Mouse (Mus musculus) lung, postnatal 10 days (tissue): ENCODE results near the gene Mrpl50.
"Not testable (repeated sequence)": the region's sequence is repeated elsewhere in the genome, so short reads cannot be mapped to it uniquely, and the experiment has no call there.

Experiments used
- DNase-seq: peaks from one replicate; pipeline ENCODE4 v3.0.0; 2021

Mrpl50 gene

GRCm38 (mm10) chr4:49506386-49506785 lies 14.5 kb downstream of the Mrpl50 start, which contains the start of gene Baat:
Gene Baat (minus strand): TSS chr4:49506557.
- DNase-seq, result no peak

GRCm38 (mm10) chr4:49503563-49503962 lies 17.3 kb downstream of the Mrpl50 start:
- no peak for DNase-seq

- DNase-seq, result not testable (repeated sequence)
These were observed 34.8 kb downstream of the Mrpl50 start for GRCm38 (mm10) chr4:49485934-49486650.

GRCm38 (mm10) chr4:49485442-49485841 lies 35.5 kb downstream of the Mrpl50 start:
- DNase-seq, result no peak

GRCm38 (mm10) chr4:49480896-49481295 lies 40.0 kb downstream of the Mrpl50 start:
- no peak for DNase-seq

- DNase-seq, result no peak
These were observed 40.7 kb downstream of the Mrpl50 start for GRCm38 (mm10) chr4:49480104-49480760.

GRCm38 (mm10) chr4:49479035-49479434 lies 41.9 kb downstream of the Mrpl50 start:
- not testable (repeated sequence) for DNase-seq

GRCm38 (mm10) chr4:49478118-49478877 lies 42.6 kb downstream of the Mrpl50 start:
- peak; percentile 46 for DNase-seq

GRCm38 (mm10) chr4:49474583-49474982 lies 46.3 kb downstream of the Mrpl50 start:
- DNase-seq, result no peak

- DNase-seq, result no peak
These were observed 47.3 kb downstream of the Mrpl50 start, which contains the start of gene Acnat1 for GRCm38 (mm10) chr4:49473435-49474100. Gene Acnat1 (minus strand): TSS chr4:49473912.

GRCm38 (mm10) chr4:49469435-49470151 lies 51.3 kb downstream of the Mrpl50 start:
- DNase-seq, result no peak

GRCm38 (mm10) chr4:49467360-49467759 lies 53.5 kb downstream of the Mrpl50 start:
- no peak for DNase-seq
